Mouse (Mus musculus) heart, embryonic 11.5 days (tissue): Measurements from ENCODE around the gene Vamp5. TPM values are rescaled to one million over a fixed set of nuclear protein-coding genes. Genes with fewer than 3 reads are reported as not detected.

Experiments used
- ATAC-seq: fragments of 200-750 bp; cut with Nextera tagmentation; replicated peaks from 2 replicates; pipeline ENCODE4 v1.8.0; 2017; ENCODE audit warnings: moderate library complexity; ENCODE audit not compliant: insufficient number of reproducible peaks, low FRiP score, low TSS enrichment
- H3K27ac ChIP-seq: fragments of 300-500 bp; sonication (generic); 2 replicates; pipeline ENCODE4 v1.5.1; 2014; ENCODE audit warnings: mild to moderate bottlenecking, low read depth, low read length
- H3K27me3 ChIP-seq: fragments of 300-500 bp; sonication (generic); 2 replicates; pipeline ENCODE4 v1.6.1; 2014; ENCODE audit warnings: mild to moderate bottlenecking, low read length, mixed read lengths; ENCODE audit not compliant: control insufficient read depth, insufficient read depth
- H3K36me3 ChIP-seq: fragments of 300-500 bp; sonication (generic); 2 replicates; pipeline ENCODE4 v1.6.1; 2014; ENCODE audit warnings: mild to moderate bottlenecking, low read length, moderate library complexity, mixed read lengths; ENCODE audit not compliant: control insufficient read depth, insufficient read depth
- H3K4me1 ChIP-seq: fragments of 300-500 bp; sonication (generic); 2 replicates; pipeline ENCODE4 v1.6.1; 2014; ENCODE audit warnings: low read length; ENCODE audit not compliant: control insufficient read depth, insufficient read depth
- H3K4me2 ChIP-seq: fragments of 300-500 bp; sonication (generic); 2 replicates; pipeline ENCODE4 v1.6.1; 2014; ENCODE audit warnings: mild to moderate bottlenecking, moderate library complexity
- H3K4me3 ChIP-seq: fragments of 300-500 bp; sonication (generic); 2 replicates; pipeline ENCODE4 v1.5.1; 2014; ENCODE audit warnings: low read depth, low read length
- H3K9ac ChIP-seq: fragments of 300-500 bp; sonication (generic); 2 replicates; pipeline ENCODE4 v1.6.1; 2014; ENCODE audit warnings: mild to moderate bottlenecking, low read depth, low read length, moderate library complexity
- H3K9me3 ChIP-seq: fragments of 300-500 bp; sonication (generic); replicated peaks from 2 replicates; pipeline ENCODE4 v1.6.1; 2016; ENCODE audit warnings: low read length; ENCODE audit not compliant: control insufficient read depth
- WGBS: fragments of 180-500 bp; shearing (Covaris S2); extraction: QIAGEN DNeasy Blood & Tissue Kit; methylation state at CpG from one replicate; pipeline ENCODE4 v1.1.7; 2014; ENCODE audit not compliant: insufficient replicate concordance; 5-methylcytosine and 5-hydroxymethylcytosine counted together
- polyA plus RNA-seq: library from polyadenylated mRNA; unstranded; fragments of >200 nt; fragmentation: Nextera tagmentation; extraction: Ambion mirVana; gene quantifications from 2 replicates; pipeline ENCODE4 v1.2.1, GENCODE M21; 2014

Vamp5 gene
- polyA plus RNA-seq, 1 experiment from 2014 or later, result 55.3 TPM

DNA sequence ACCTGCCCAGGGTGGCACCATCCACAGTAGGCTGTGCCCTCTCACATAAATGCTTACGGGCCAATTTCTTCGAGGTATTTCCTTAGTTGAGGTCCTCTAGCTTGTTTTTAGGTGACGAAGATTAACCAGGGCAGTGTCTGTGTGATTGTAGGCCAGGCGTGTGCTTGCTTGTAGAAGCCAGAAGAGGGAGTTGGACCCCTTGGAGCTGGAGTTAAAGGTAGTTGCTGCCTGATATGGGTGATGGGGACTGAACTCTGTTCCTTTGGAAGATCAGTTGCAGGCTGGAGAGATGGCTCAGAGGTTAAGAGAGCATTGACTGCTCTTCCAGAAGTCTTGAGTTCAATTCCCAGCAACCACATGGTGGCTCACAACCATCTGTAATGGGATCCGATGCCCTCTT is 34.9 kb upstream of the Vamp5 start:
- peaks cover 14% of the 10 kb centered on the region for H3K4me1 ChIP-seq
- no peak for ATAC-seq
- no peaks in the 10 kb centered on the region for H3K27me3 ChIP-seq
- 79% methylated on average over 5 of the region's 5 CpGs for WGBS
- H3K4me2 ChIP-seq, result peak overlapping the region; percentile 83
- H3K9ac ChIP-seq, result peak overlapping the region; percentile 86; the same call in 1 of the 2 replicates
- H3K27ac ChIP-seq, result no peak overlapping the region
- peaks cover 3% of the 10 kb centered on the region for H3K36me3 ChIP-seq
- H3K4me3 ChIP-seq, result peak overlapping the region; percentile 80
- no peaks in the 10 kb centered on the region for H3K9me3 ChIP-seq

- Histone ChIP-seq H3K9ac (peak within 1 kb of the TSS; percentile 86), H3K9me3 (no peaks in the 10 kb centered on the region), H3K4me1 (peaks cover 14% of the 10 kb centered on the region), H3K27me3 (no peaks in the 10 kb centered on the region), H3K27ac (peak within 1 kb of the TSS; percentile 7; the same call in 1 of the 2 replicates), H3K4me2 (peak within 1 kb of the TSS; percentile 83), H3K36me3 (peaks cover 3% of the 10 kb centered on the region), H3K4me3 (peak within 1 kb of the TSS; percentile 80)
- 2% methylated on average over 33 of the region's 33 CpGs for WGBS
- peak; percentile 95 for ATAC-seq
Observed at GRCm38 (mm10) chr6:72414076-72414756, 33.9 kb upstream of the Vamp5 start, which contains the start of gene Ggcx. TSS of gene Ggcx (plus strand) at chr6:72414308.

GRCm38 (mm10) chr6:72410518-72410917 is 30.2 kb upstream of the Vamp5 start:
- Histone ChIP-seq H3K4me1 (peaks cover 7% of the 10 kb centered on the region), H3K36me3 (no peaks in the 10 kb centered on the region), H3K27ac (no peak overlapping the region), H3K9me3 (no peaks in the 10 kb centered on the region), H3K27me3 (no peaks in the 10 kb centered on the region), H3K4me3 (no peak overlapping the region), H3K4me2 (no peak overlapping the region), H3K9ac (no peak overlapping the region)
- 75% methylated on average over 7 of the region's 7 CpGs for WGBS
- ATAC-seq, result no peak

- Histone ChIP-seq H3K36me3 (no peaks in the 10 kb centered on the region), H3K4me2 (no peak overlapping the region), H3K27me3 (no peaks in the 10 kb centered on the region), H3K4me1 (peaks cover 4% of the 10 kb centered on the region), H3K9me3 (no peaks in the 10 kb centered on the region), H3K9ac (no peak overlapping the region), H3K27ac (no peak overlapping the region), H3K4me3 (no peak overlapping the region)
- no peak for ATAC-seq
- WGBS, result 23% methylated on average over 1 of the region's 1 CpGs
Observed at GRCm38 (mm10) chr6:72410003-72410402, 29.7 kb upstream of the Vamp5 start.

GRCm38 (mm10) chr6:72409567-72409966 is 29.3 kb upstream of the Vamp5 start:
- no peak for ATAC-seq
- H3K4me1 ChIP-seq, result no peaks in the 10 kb centered on the region; the same call in 1 of the 2 replicates
- WGBS, result 21% methylated on average over 3 of the region's 3 CpGs
- H3K36me3 ChIP-seq, result no peaks in the 10 kb centered on the region
- no peak overlapping the region for H3K9ac ChIP-seq
- H3K4me3 ChIP-seq, result no peak overlapping the region
- no peaks in the 10 kb centered on the region for H3K27me3 ChIP-seq
- no peak overlapping the region for H3K27ac ChIP-seq
- no peak overlapping the region for H3K4me2 ChIP-seq
- no peaks in the 10 kb centered on the region for H3K9me3 ChIP-seq

DNA sequence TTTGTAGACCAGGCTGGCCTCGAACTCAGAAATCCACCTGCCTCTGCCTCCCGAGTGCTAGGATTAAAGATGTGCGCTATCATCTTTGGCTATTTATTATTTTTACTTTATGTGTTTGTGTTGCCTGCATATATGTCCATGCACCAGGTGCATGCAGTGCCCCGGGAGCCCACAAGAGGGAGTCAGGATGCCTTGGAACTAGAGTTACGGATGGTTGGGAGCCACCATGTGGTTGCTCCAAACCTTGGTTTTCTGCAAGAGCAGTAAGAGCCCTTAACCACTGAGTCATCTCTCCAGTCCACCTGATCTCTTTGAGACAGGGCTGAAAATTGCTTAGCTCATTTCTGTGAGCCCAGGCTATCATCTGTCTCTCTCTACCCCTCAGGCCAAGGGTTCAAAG is 26.9 kb upstream of the Vamp5 start:
- ATAC-seq, result no peak
- no peaks in the 10 kb centered on the region for H3K27me3 ChIP-seq
- no peak overlapping the region for H3K4me3 ChIP-seq
- H3K36me3 ChIP-seq, result no peaks in the 10 kb centered on the region
- WGBS, result under 1% methylated on average over 5 of the region's 5 CpGs
- H3K9ac ChIP-seq, result no peak overlapping the region
- H3K27ac ChIP-seq, result no peak overlapping the region
- no peaks in the 10 kb centered on the region for H3K9me3 ChIP-seq
- H3K4me1 ChIP-seq, result no peaks in the 10 kb centered on the region
- H3K4me2 ChIP-seq, result no peak overlapping the region

DNA sequence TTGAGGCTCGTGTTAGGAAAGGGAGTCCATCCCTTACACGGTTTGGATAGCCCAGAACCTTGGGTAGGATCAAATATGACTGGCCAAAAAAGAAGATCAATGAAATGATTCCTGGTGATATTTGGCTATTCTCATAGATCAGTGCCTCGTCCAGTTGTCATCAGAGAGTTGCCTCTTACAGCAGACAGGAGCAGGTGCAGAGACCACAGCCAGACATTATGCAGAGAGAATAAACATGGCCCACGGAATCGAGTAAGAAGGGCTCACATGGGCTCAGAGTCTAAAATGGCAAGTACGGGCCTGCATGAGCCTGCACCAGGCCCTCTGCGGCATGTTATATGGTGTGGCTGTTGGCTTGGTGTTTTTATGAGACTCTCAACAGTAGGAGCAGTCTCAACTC is 25.1 kb upstream of the Vamp5 start:
- Histone ChIP-seq H3K9me3 (no peaks in the 10 kb centered on the region), H3K27ac (no peak overlapping the region), H3K27me3 (no peaks in the 10 kb centered on the region), H3K4me2 (no peak overlapping the region), H3K4me1 (no peaks in the 10 kb centered on the region), H3K36me3 (no peaks in the 10 kb centered on the region), H3K4me3 (no peak overlapping the region), H3K9ac (no peak overlapping the region)
- ATAC-seq, result no peak
- 73% methylated on average over 7 of the region's 7 CpGs for WGBS

- 30% methylated on average over 7 of the region's 7 CpGs for WGBS
Observed at GRCm38 (mm10) chr6:72401875-72402274, 21.6 kb upstream of the Vamp5 start.

GRCm38 (mm10) chr6:72399967-72400366 is 19.7 kb upstream of the Vamp5 start:
- H3K9me3 ChIP-seq, result no peaks in the 10 kb centered on the region

More at GRCm38 (mm10) chr6:72401875-72402274, 21.6 kb upstream of the Vamp5 start:
- Histone ChIP-seq H3K36me3 (no peaks in the 10 kb centered on the region), H3K27ac (no peak overlapping the region), H3K9ac (no peak overlapping the region), H3K4me1 (no peaks in the 10 kb centered on the region), H3K4me2 (no peak overlapping the region), H3K27me3 (no peaks in the 10 kb centered on the region), H3K4me3 (no peak overlapping the region), H3K9me3 (no peaks in the 10 kb centered on the region)
- no peak for ATAC-seq

More at GRCm38 (mm10) chr6:72399967-72400366, 19.7 kb upstream of the Vamp5 start:
- no peak overlapping the region for H3K27ac ChIP-seq
- ATAC-seq, result no peak
- H3K4me1 ChIP-seq, result no peaks in the 10 kb centered on the region
- H3K36me3 ChIP-seq, result no peaks in the 10 kb centered on the region
- H3K27me3 ChIP-seq, result no peaks in the 10 kb centered on the region
- 52% methylated on average over 2 of the region's 2 CpGs for WGBS
- no peak overlapping the region for H3K4me2 ChIP-seq
- no peak overlapping the region for H3K4me3 ChIP-seq
- H3K9ac ChIP-seq, result no peak overlapping the region
